Mouse (Mus musculus) lung, postnatal 0 days (tissue): Measurements from ENCODE around the gene Tcte1.

ENCODE experiments used
- CTCF ChIP-seq: IDR thresholded peaks from 2 replicates; pipeline ENCODE4 v1.5.1; 2016; ENCODE audit warnings: antibody characterized with exemption, mild to moderate bottlenecking
- EP300 ChIP-seq: IDR thresholded peaks from 2 replicates; pipeline ENCODE4 v1.6.1; 2016; ENCODE audit warnings: antibody characterized with exemption, mild to moderate bottlenecking, control low read depth

- TF ChIP-seq CTCF = peak; percentile 93
- TF ChIP-seq EP300 = no peak
These were observed 28.7 kb downstream of the Tcte1 start for GRCm38 (mm10) chr17:45551816-45552451.
